ENCODE assay signal across 7 mouse cellular contexts in genomic region chr17:12506903-12507563, GRCm38 (mm10). TPM values are rescaled to one million over a fixed set of nuclear protein-coding genes. Genes with fewer than 3 reads are reported as not detected.
DNase-seq lines count a peak whose midpoint lies in the region; ATAC-seq and TF ChIP-seq lines count a peak whose summit lies in the region.

No protein-coding gene starts in this region.

- DNase-seq in R1 (ENCODE audit: low read depth, low spot score), result peak; percentile 17
- no peak for DNase-seq in heart, embryonic 10.5 days (ENCODE audit: low spot score)
- DNase-seq in lung, postnatal 25 days (ENCODE audit: low spot score), result peak; percentile 10
- no peak for DNase-seq in thymus, adult 2 months
- no peak for DNase-seq in cerebellum, adult 9-10 months

- TF ChIP-seq POLR2A in thymus, adult 2 months (IDR thresholded peaks at IDR 0.05; ENCODE audit: control insufficient read depth, extremely low read depth, insufficient read depth, low read length, poor library complexity), result no peak

- under 1% methylated on average over 63 of the region's 65 CpGs for WGBS in heart, embryonic 10.5 days
- 1% methylated on average over 48 of the region's 65 CpGs for WGBS in kidney, embryonic 14.5 days
- 1% methylated on average over 65 of the region's 65 CpGs for WGBS in thymus, adult 2 months

- no peak for TF ChIP-seq CTCF in thymus, adult 2 months (IDR thresholded peaks at IDR 0.05; ENCODE audit: borderline replicate concordance, control insufficient read depth, extremely low read depth, insufficient read depth, low read length, poor library complexity)

- H3K27ac ChIP-seq in heart, embryonic 10.5 days, result peak overlapping the region; percentile 52; the same call in 1 of the 2 replicates
- H3K27ac ChIP-seq in kidney, embryonic 14.5 days (ENCODE audit: low read depth, low read length), result no peak overlapping the region
- H3K27ac ChIP-seq in thymus, adult 2 months (ENCODE audit: control insufficient read depth, insufficient read depth, low read length), result no peak overlapping the region

- peak overlapping the region; percentile 1 for H3K9ac ChIP-seq in kidney, embryonic 14.5 days (ENCODE audit: low read depth, low read length)

- peak overlapping the region; percentile 63 for H3K4me3 ChIP-seq in heart, embryonic 10.5 days
- peak overlapping the region; percentile 32 for H3K4me3 ChIP-seq in kidney, embryonic 14.5 days (ENCODE audit: low read length)
- peak overlapping the region; percentile 43 for H3K4me3 ChIP-seq in thymus, adult 2 months (ENCODE audit: control insufficient read depth, insufficient read depth, low read length)

- no peaks in the 10 kb centered on the region for H3K9me3 ChIP-seq in heart, embryonic 10.5 days
- H3K9me3 ChIP-seq in kidney, embryonic 14.5 days (ENCODE audit: control insufficient read depth, low read length), result no peaks in the 10 kb centered on the region

- ATAC-seq in common myeloid progenitor, adult 5-6 weeks (replicated peaks; ENCODE audit: low read depth, poor library complexity, severe bottlenecking), result peak; percentile 20
- ATAC-seq in kidney, embryonic 14.5 days (ENCODE audit: low FRiP score, low TSS enrichment), result peak; percentile 43; the same call in 1 of the 2 replicates

- no peaks in the 10 kb centered on the region for H3K36me3 ChIP-seq in heart, embryonic 10.5 days
- H3K36me3 ChIP-seq in kidney, embryonic 14.5 days (ENCODE audit: control insufficient read depth, insufficient read depth, low read length), result no peaks in the 10 kb centered on the region
- H3K36me3 ChIP-seq in thymus, adult 2 months (ENCODE audit: control insufficient read depth, insufficient read depth, low read length), result no peaks in the 10 kb centered on the region

- H3K4me2 ChIP-seq in kidney, embryonic 14.5 days (replicated peaks; ENCODE audit: low read depth, low read length), result peak overlapping the region; percentile 74

- H3K27me3 ChIP-seq in heart, embryonic 10.5 days (ENCODE audit: insufficient read depth, poor library complexity, severe bottlenecking), result peaks cover 77% of the 10 kb centered on the region
- H3K27me3 ChIP-seq in kidney, embryonic 14.5 days (ENCODE audit: control insufficient read depth, insufficient read depth, low read length), result peaks cover 44% of the 10 kb centered on the region
- H3K27me3 ChIP-seq in thymus, adult 2 months (ENCODE audit: control insufficient read depth, insufficient read depth, low read length), result no peaks in the 10 kb centered on the region

- peaks cover 15% of the 10 kb centered on the region for H3K4me1 ChIP-seq in heart, embryonic 10.5 days
- no peaks in the 10 kb centered on the region for H3K4me1 ChIP-seq in kidney, embryonic 14.5 days (ENCODE audit: control insufficient read depth, insufficient read depth, low read length)
- peaks cover 20% of the 10 kb centered on the region for H3K4me1 ChIP-seq in thymus, adult 2 months (replicated peaks; ENCODE audit: control insufficient read depth, insufficient read depth, low read length)

RNA-seq across cellular contexts. Expression of gene Slc22a3, which starts 0.5 kb away (rescaled TPM):
- 36.2 and 45.5 TPM in 2 replicates for total RNA-seq in common myeloid progenitor, adult 5-6 weeks (2017)
- polyA plus RNA-seq in heart, embryonic 10.5 days (2016; fragmentation: Nextera tagmentation; extraction: Ambion mirVana), result 0.32 and 0.74 TPM in 2 replicates
- polyA plus RNA-seq in kidney, embryonic 14.5 days (2014; fragmentation: Nextera tagmentation; extraction: Ambion mirVana), result 0.41 and 0.53 TPM in 2 replicates
- polyA plus RNA-seq in thymus, adult 2 months (2012; rRNA removed), result 3.3 and 4.5 TPM in 2 replicates

Comparison
In these comparisons a context has a peak if more than half of its experiments do, and no peak if none do; other contexts are left out.
1. DNase-seq: peak in R1 (single experiment) and lung, postnatal 25 days (single experiment); none in heart, embryonic 10.5 days (single experiment), thymus, adult 2 months (single experiment) and cerebellum, adult 9-10 months (single experiment).
2. Peak in every context shown above with its lines, with median percentiles within 50 percentile points of each other: H3K4me3 ChIP-seq.